Mouse (Mus musculus): ENCODE measurements around the gene Zfp30.

Zfp30 gene

DNA sequence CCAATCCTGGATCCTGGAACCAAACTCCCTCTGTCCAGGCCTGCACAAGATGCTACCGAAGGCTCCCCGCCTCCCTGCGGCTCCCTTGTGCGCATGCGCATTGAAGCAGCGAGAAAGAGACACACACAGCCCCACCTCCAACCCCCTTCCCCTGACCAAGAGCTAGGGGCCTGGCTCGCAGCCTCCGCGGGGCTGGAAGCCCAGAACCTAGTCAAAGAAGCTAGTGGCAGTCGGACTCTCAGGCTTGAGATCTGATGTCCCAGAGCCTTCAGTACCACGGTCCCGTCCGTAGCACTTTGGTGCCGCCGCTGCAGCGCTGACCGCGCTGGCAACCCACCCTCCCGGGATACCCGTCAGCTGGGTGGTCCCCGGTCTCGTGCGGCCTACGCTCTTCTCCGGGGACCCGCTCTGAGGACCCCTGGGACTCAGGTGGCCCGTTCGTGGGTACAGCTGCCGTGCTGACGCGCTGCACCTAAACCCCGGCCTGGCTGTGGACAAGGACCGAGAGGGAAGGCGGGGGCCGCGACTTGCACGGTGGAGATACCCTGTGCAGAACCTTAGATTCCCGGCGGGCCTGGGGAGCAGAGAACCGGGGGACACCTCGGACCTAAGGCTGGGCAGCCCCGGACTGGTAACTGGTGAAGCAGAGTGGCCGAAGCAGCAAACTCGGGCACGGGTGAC is at the start of gene Zfp30:
TSS of gene Zfp30 (plus strand) at position 128 of the 681 bp plus-strand sequence.
- DNase-seq (ENCODE audit: low spot score) = peak; percentile 72

DNA sequence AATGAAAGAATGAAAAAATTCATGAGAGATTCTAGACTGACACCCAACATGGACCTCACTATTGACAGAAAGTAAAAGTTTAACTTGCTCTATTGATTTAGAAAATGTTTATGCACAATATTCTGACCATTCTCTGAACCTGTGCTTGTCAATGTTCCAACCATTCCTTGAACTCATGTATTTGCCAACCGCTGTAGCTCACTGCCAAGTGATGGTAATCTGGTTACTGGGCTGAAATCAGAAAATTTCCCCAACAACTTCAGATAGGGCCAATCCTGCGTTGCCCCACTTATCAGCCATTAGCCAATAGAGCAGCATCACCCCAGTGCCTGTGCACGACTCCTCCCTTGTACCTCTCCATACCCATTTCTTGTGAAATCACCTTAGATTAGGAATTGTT is 41.5 kb upstream of the Zfp30 start:
- no peak for DNase-seq (ENCODE audit: low spot score)

DNA sequence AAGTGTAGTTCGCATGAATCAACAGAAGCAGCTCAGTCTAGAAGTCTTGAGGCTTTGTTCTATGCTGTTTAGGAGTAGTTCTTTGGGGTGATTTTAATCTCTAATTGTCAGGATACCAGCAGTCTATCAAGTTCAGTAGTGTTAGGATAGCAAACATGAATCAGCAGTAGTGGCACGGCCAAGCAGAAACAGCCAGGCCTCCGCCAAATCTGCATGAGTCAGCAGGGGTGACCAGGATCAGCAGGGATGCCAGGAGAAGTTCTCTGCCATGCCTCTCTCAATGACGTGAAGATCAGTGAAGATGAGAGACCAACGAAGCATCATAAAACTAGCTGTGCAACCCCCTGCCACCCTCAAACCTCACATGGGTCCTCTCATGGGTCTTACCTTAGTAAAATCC is 23.3 kb upstream of the Zfp30 start:
- no peak for DNase-seq (ENCODE audit: low spot score)

DNA sequence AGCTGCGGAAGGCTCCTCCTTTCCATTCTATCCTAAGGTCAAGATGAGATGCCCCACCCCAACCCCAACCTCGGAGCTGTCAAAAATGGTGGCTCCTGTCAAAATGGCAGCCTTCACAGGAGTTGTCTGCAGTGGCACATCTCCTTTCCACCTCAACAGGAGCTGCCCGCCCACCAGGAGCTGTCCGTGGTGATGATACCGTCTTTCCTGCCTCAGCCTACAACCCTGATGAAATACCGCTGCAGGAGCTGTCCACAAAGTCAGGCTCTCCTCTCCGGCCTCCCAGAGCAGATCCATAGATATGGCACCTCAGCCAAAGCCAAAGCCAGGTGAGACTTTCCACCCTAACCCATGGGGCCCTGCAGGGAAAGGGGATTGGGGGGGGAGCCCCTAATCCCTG is 19.1 kb upstream of the Zfp30 start:
- DNase-seq (ENCODE audit: low spot score) = no peak

DNA sequence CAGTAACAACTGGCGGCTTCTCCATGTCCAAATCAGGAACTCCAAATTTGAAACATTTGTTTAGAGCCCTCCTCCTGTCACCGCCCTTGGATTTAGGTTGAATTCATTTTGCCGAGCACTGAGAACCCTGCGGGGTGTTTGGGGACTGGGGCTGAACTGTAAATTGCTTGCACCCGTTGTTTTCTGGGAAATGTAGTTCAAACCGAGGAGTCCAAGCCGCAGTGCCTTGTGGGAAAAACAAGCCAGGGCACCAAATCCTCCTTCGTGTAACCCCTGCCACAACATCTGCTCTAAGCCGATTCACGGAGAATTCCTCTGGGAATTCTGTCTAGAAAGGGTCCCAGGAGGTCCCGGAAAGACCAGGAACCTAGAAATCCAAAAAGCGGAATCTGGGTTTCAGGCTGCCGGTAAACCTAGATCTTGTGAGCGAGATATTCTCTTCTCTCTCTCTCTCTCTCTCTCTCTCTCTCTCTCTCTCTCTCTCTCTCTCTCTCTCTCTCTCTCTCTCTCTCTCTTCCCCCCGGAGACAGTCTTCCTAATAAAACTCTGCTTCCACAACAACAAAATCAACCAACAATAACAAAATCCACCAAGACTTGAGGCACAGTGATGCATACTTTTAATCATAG is 16.6 kb upstream of the Zfp30 start:
- DNase-seq (ENCODE audit: low spot score) = peak; percentile 77

DNA sequence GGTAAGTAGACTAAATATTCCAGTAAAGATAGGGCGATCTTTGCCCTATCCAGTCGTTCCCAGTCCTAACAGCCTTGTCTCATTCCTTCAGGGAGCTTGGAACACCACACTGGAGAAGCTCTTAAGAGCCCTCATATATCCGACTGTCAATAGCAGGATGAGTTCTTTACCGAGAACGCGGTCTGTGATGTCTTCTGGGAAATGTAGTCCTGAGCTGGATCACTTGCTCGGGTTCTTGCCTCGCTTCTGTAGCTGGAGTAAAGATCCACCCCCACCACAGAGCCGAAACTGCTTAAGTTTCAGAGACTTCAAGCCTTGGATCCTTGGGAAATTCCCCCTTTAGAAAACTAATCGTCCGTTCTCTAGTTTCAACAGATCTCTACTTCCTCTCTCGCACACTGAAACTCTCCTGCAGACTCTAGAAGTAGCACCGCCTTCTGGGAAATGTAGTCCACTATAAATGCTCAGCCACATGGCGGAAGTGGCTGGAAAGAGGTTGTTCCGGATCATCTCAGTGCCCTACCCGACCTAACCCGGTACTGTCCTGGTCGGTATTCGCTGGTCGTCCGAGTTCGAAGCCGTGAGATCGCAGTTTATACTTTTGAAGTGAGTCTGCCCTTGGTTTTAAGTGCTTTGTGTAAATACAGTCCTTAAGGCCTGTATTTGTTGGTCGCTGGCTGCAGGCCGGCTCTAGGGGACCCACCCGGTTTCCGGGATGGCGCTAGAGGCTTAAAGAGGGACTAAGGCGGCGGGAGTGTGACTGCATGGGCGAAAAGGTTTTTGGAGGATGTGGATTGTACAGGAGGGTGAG is 15.5 kb upstream of the Zfp30 start, which contains the start of gene Zfp84:
TSS of gene Zfp84 (plus strand) at position 463 of the 811 bp plus-strand sequence.
- peak; percentile 90 for DNase-seq (ENCODE audit: low spot score)

DNA sequence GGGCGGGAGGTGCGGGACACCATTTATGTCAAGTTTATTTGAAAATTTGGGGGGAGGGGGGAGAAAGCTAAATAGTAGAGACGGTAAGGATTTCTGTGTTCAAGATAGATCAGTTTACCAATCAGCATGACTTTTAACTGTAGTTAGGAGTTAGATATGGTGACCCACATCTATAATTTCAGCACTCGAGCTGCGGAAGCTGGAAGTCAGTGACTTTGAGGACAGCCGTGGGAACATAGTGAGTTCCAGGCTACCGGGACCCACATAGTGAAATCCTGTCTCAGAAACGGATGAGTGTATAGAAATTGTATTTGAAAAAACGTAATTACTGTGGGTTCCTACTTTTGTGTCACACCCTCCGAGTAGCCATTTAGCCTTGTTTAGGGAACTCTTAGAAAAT is 14.8 kb upstream of the Zfp30 start:
- DNase-seq (ENCODE audit: low spot score) = no peak

DNA sequence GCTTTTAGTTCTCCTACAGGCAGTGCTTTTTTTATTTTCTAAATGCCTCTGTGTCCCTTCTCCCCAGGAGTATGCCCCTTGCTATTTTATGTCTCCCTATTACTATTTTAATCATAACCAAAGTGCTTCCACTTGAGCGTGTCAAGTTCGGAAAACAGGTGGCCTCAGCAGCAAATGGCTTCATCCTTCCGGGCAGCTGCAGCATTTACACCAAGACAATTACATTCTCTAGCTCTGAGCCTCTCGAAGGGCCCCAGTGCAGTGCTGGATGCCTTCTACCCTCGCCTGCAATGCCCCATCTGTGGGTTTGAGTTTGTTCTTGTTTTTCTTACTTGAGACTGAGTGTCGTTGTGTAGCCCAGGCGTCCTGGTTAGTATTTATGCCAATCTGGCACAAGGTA is 10.3 kb upstream of the Zfp30 start:
- no peak for DNase-seq (ENCODE audit: low spot score)

DNA sequence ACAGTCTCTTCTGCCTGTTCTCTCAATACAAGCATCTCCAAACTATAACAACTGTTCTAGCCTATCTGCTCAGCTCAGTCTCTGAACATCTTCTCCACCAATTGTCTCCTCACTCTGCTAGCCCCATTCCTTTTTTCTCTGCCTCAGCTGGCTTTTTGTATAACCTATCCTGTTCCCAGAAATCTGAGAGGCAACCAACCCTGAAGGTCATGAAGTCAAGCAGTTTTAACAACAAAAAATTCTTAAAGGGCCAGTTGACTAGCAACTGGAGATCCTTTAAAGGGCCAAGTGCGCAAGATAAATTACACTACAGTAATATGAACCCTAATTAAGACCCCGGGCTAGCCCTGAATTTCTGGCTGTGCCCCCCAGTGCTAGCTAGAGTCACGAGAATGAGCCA is 9.4 kb upstream of the Zfp30 start:
- DNase-seq (ENCODE audit: low spot score) = no peak

DNA sequence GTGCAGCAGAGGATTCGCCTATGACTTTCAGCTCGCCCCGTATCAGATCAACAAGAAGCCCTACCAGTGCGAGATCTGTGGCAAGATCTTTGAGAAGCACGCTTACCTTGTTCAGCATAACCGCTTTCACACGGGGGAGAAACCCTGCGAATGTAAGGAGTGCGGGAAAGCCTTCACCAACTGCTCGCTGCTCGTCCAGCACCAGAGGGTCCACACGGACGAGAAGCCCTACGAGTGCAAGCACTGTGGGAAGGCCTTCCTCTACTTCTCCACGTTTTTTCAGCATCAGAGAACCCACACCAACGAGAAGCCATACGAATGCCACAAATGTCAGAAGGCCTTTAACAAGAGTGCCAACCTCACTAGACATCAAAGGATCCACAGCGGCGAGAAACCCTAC is 7.2 kb upstream of the Zfp30 start:
- no peak for DNase-seq (ENCODE audit: low spot score)

DNA sequence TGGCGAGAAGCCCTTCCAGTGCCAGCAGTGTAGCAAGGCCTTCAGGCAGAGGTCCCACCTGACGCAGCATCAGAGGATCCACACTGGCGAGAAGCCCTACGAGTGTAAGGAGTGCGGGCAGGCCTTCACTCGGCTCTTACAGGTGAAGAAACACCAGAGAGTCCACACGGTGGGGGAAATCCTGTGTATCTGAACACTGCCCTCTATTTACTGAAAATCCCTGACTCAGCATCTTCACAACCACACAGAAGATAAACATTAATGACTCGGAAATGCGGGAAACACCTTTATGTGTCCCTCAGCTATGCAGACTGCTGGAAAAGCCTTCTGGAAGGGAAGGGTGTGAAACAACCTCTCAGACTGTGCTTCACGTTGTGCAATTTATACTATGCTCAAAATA is 6.4 kb upstream of the Zfp30 start:
- DNase-seq (ENCODE audit: low spot score) = no peak

DNA sequence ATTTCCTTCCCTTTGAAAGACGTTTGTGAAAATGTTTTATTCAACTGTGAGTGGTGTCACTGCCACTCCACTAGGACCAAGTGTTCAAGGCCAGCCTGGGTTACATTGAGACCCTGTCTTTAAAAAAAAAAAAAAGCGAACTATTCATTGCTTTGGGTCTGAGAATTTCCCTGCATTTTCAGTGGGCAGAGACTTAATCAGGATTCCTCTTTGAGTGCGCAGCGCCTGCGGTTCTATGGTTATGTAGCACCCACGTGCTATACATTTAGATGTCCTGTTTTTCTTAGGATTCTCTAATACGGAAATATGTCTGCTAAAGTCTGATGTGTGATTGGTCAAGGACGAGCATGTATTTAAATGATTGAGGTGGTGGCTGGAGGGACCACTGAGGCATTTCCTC is 1.2 kb downstream of the Zfp30 start:
- no peak for DNase-seq (ENCODE audit: low spot score)

DNA sequence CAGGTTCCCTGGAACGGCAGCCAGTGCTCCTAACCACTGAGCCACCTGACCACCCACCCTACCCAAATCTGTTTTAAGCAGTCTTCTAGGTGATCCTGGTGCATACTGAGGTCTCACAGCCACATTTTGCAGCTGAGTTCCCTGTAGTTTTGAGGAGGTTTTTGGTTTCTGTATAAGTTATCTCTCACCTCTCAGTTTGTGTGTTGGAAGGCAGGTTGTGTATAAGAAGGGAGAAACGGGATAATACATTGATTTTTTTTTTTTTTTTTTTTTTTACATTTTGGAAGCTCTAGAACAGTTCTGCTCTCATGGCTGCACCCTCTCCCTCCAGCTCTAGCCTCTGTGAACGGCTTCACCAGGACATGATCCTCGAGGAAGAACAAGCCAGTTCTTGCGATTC is 2.1 kb downstream of the Zfp30 start:
- no peak for DNase-seq (ENCODE audit: low spot score)

DNA sequence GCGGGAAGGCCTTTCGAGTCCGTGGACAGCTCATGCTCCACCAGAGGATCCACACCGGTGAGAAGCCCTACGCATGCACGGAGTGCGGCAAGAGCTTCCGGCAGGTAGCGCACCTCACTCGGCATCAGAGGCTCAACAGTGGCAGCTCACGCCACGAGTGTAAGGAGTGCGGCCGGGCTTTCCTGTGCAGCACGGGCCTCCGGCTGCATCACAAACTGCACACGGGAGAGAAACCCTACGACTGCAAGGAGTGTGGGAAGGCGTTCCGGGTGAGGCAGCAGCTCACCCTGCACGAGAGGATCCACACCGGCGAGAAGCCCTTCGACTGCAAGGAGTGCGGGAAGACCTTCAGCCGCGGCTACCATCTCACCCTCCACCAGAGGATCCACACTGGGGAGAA is 9.1 kb downstream of the Zfp30 start:
- DNase-seq (ENCODE audit: low spot score) = no peak

DNA sequence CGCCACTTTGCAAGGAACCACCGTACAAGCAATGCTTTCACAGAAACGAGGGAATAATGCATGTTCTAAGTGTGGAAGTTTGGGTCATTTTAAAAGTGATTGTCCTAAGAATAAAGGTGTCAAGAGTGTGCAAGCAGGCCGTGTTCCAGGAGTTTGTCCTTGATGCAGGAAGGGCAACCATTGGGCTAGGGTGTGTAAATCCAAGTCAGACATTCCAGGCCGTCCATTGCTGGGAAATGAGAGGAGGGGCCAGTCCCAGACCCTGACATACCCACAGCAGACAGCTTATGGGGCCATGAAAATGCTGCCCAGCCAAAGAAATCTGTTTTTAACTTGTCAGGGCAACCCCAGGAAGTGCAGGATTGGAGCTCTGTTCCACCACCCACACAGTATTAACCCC is 23.2 kb downstream of the Zfp30 start:
- DNase-seq (ENCODE audit: low spot score) = no peak

DNA sequence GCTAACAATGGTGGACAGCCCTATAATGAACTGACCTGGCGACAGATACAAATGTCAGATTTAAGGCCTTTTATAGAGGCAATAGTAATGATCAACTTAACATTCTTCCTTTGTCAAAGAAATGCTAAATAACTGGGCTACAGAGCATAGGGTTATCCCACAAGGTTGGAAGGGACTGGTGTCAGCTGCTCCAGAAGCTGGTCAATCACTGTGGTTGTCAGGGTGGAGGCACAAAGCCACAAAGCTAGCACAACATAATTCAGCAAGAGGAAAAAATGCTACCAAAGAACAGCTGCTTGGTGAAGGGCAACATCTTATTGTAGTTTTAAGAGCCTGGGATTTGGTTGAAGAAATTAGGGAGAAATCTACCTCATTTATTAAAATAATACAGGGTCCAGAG is 28.4 kb downstream of the Zfp30 start:
- DNase-seq (ENCODE audit: low spot score) = no peak

DNA sequence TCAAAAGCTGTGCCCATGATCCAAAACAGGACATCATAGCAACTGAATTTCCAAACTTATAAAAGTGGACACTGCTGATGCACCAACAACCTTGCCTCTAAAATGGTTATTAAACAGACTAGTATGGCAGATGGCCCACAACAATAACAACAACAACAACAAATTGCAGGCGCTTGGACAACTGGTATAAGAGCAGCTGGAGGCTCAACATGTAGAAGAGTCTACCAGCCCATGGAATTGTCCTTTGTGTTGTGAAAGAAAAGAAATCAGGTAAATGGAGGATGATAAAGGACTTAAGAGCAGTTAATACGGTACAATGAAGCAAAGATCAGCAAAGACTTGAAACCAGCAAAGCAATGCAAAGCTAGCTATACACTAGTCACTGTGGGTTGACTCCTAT is 30.6 kb downstream of the Zfp30 start:
- DNase-seq (ENCODE audit: low spot score) = no peak

DNA sequence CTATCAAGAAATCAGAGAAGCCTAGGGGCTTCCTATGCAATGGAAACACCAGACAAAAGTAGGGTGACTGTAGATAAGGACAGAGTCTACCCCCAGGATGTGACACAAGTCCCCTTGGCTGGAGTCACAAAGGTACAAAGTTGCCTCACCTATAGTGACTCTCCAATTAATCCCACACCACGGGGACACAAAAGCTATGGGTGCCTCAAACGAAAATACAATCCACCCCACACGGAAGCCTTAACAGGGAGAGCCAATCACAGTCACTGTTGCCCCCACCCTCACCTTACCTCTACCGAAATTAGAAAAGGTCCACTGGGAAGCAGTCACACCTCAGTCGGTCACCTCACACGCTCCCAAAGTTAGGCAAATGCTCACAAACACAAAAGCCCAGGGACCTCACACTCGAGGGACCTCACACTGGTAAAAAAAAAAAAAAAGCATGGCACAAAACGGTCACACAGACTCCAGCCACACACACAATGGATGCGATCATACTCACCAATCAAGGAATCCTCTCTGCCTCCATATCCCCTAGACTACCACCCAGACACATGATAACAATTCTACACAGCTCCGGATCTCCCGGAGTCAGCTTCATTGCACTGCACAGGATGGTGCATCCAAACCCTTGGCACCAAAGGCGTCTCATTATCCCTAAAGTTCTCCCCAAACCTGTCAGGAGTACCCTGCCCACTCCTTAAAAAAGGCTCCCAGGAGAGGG is 31.4 kb downstream of the Zfp30 start:
- DNase-seq (ENCODE audit: low spot score) = no peak

DNA sequence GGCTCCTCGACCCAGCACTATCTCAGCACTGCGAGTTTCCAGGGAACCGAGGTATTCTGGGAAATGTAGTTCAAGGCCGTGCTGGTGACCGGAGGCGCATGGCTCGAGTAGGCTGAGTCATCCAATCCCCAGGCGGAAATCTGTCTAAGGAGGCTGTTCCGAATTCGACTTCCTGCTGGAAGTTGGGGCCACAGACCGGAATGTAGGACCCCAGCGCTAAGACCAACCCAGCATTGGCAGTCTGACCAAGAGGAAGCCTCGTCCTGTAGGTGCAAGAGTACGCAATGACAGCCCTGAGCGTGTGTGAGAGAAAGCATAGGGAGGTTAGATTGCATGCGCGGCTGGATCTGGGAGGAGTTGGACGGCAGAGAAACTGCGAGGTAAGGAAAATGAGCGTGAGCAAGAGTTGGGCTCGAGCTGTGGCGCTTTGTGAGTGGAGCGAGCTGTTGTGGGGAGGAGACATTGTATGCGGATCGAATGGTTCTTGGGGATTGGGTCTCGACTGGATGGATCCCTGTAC is 32.2 kb downstream of the Zfp30 start, which contains the start of gene Zfp790:
TSS of gene Zfp790 (plus strand) at position 205 of the 520 bp plus-strand sequence.
- peak; percentile 89 for DNase-seq (ENCODE audit: low spot score)

DNA sequence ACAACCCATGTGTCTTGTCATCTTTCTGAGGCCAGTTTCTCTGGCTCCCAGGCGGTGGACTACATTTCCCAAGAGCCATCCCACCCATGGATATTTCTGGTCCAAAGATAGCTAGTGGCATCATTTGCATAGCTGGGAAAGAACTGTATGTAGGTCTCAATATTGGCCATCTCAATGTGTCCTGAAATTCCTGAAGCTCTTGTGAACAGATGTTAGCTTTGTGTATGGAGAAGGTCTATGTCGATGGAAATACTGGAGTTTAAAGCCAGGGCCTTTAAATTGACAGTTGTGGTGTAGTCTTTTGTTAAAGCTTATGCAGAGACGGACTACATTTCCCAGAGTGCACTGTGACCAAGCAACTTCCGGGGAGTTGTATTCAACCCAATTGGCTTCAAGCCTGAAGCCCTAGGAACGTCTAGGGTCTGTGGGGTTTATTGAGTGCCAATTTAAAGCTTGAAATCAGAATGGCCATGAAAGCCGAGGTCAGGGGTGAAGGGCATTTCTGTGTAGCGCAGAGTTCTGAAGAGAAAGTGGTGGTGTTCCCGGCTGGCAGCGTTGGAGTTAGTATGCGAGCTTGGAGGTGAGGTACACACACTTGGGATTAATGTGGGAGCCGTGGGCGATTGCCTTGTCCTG is 34.9 kb downstream of the Zfp30 start:
- DNase-seq (ENCODE audit: low spot score) = peak; percentile 72

DNA sequence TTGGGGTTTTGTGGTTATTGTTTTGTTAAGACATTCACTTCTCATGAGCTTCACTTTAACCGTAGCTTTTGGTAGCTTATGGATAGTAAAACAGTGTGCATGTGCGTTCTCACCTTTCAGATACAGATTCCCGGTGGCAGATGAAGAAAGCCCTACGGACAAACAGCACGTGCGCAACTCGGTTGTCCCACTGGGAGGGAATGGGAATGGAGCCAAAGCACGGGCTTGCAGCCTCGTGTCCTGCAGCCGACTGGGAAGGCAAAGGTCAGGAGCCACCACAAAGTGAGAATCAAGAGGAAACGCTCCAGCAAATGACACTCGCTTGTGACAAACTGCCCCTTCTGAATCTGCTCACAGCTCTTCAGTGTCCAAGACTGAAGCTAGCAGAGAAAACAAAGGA is 44.2 kb downstream of the Zfp30 start:
- no peak for DNase-seq (ENCODE audit: low spot score)

DNA sequence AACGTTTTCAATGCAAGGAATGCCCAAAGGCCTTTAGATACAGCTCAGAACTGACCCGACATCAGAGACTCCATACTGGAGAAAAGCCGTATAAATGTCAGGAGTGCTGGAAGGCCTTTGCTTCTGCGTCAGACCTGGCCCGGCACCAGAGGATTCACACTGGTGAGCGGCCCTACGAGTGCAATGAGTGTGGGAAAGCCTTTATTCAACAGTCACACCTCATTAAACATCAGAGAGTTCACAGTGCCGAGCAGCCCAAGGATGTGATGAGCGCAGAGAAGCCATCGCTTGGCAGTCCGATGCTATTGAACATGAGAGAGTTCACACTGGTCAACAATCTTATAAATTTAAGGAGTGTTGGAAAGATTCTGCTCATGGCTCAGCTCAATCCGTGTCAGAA is 46.0 kb downstream of the Zfp30 start:
- DNase-seq (ENCODE audit: low spot score) = no peak
